Mouse (Mus musculus): Measurements from ENCODE around the gene Jazf1.

Gene Jazf1

GRCm38 (mm10) chr6:52844741-52845140 lies 223.7 kb downstream of the Jazf1 start:
- ChIA-PET POLR2A (interaction anchor here in 1 of 4 experiments (0.8 kb wide), 1 partner anchor 13 kb away, joined by 3 read pairs; no protein-coding TSS in a partner anchor), CTCF (interaction anchor here in 1 of 4 experiments (3.2 kb wide), 1 partner anchor 75 kb away, joined by 24 read pairs; no protein-coding TSS in a partner anchor)

- POLR2A ChIA-PET: interaction anchor here in 1 of 4 experiments (1.0 kb wide), 1 partner anchor 14 kb away, joined by 3 read pairs; no protein-coding TSS in a partner anchor
- CTCF ChIA-PET: interaction anchor here (0.7 to 3.2 kb wide), 14 partner anchors 8 to 602 kb away, joined by 3 to 24 read pairs (median 4); partner anchors contain the start of gene Hoxa10 (in 1 of the 4)
These were observed 225.4 kb downstream of the Jazf1 start for GRCm38 (mm10) chr6:52843027-52843426.

- ChIA-PET CTCF (interaction anchor here in 3 of 4 experiments (0.7 to 3.2 kb wide), 10 partner anchors 9 to 602 kb away, joined by 3 to 24 read pairs (median 4); partner anchors contain the start of gene Hoxa10 (in 1 of the 3)), POLR2A (interaction anchor here in 1 of 4 experiments (1.0 kb wide), 1 partner anchor 13 kb away, joined by 3 read pairs; no protein-coding TSS in a partner anchor)
These were observed 225.8 kb downstream of the Jazf1 start for GRCm38 (mm10) chr6:52842598-52842997.

GRCm38 (mm10) chr6:52841611-52842010 lies 226.8 kb downstream of the Jazf1 start:
- ChIA-PET CTCF (interaction anchor here in 1 of 4 experiments (0.6 kb wide), 1 partner anchor 130 kb away, joined by 3 read pairs; no protein-coding TSS in a partner anchor), POLR2A (no interaction called here)

GRCm38 (mm10) chr6:52840589-52841044 lies 227.8 kb downstream of the Jazf1 start:
- CTCF ChIA-PET: interaction anchor here in 1 of 4 experiments (1.4 to 6.4 kb wide), 2 partner anchors 43 to 582 kb away, joined by 3 to 45 read pairs; partner anchors contain the start of gene Hoxa13
- POLR2A ChIA-PET: no interaction called here

GRCm38 (mm10) chr6:52838691-52839090 lies 229.7 kb downstream of the Jazf1 start:
- ChIA-PET CTCF (interaction anchor here (0.6 to 6.4 kb wide), 56 partner anchors 9 to 896 kb away, joined by 3 to 45 read pairs (median 3); partner anchors contain the start of genes Hoxa13 (in 1 of the 4) and Tax1bp1 (in 1 of the 4)), POLR2A (interaction anchor here (0.6 to 1.8 kb wide), 10 partner anchors 43 to 582 kb away, joined by 3 to 7 read pairs (median 5); no protein-coding TSS in a partner anchor)

- ChIA-PET CTCF (interaction anchor here (0.6 to 6.4 kb wide), 11 partner anchors 8 to 581 kb away, joined by 3 to 45 read pairs (median 4); partner anchors contain the start of gene Hoxa13 (in 1 of the 4)), POLR2A (interaction anchor here in 2 of 4 experiments (0.6 to 1.3 kb wide), 4 partner anchors 40 to 578 kb away, joined by 3 to 5 read pairs (median 4); no protein-coding TSS in a partner anchor)
These were observed 230.6 kb downstream of the Jazf1 start for GRCm38 (mm10) chr6:52837792-52838191.

GRCm38 (mm10) chr6:52836201-52836950 lies 232.1 kb downstream of the Jazf1 start:
- ChIA-PET POLR2A (interaction anchor here (0.6 to 1.6 kb wide), 13 partner anchors 9 to 527 kb away, joined by 3 to 5 read pairs (median 3); partner anchors contain the start of gene Tax1bp1 (in 1 of the 4)), CTCF (interaction anchor here in 3 of 4 experiments (0.6 to 6.4 kb wide), 9 partner anchors 11 to 585 kb away, joined by 3 to 45 read pairs (median 3); partner anchors contain the start of gene Hoxa13 (in 1 of the 3))

- POLR2A ChIA-PET: interaction anchor here in 1 of 4 experiments (1.7 kb wide), 1 partner anchor 9 kb away, joined by 5 read pairs; no protein-coding TSS in a partner anchor
These were observed 240.6 kb downstream of the Jazf1 start for GRCm38 (mm10) chr6:52827752-52828277.

GRCm38 (mm10) chr6:52825535-52825934 lies 242.9 kb downstream of the Jazf1 start:
- CTCF ChIA-PET: interaction anchor here in 3 of 4 experiments (0.6 to 1.4 kb wide), 5 partner anchors 13 to 569 kb away, joined by 3 to 12 read pairs (median 3); no protein-coding TSS in a partner anchor

More at GRCm38 (mm10) chr6:52827752-52828277, 240.6 kb downstream of the Jazf1 start:
- CTCF ChIA-PET: interaction anchor here in 1 of 4 experiments (0.6 kb wide), 1 partner anchor 567 kb away, joined by 3 read pairs; the partner anchor contains the start of gene Hoxa13

GRCm38 (mm10) chr6:52824977-52825482 lies 243.4 kb downstream of the Jazf1 start:
- ChIA-PET POLR2A (interaction anchor here in 3 of 4 experiments (0.6 to 1.4 kb wide), 9 partner anchors 9 to 551 kb away, joined by 3 to 5 read pairs (median 3); partner anchors contain the start of genes Hibadh (in 1 of the 3) and Tax1bp1 (in 1 of the 3)), CTCF (interaction anchor here in 2 of 4 experiments (1.2 to 1.4 kb wide), 4 partner anchors 14 to 568 kb away, joined by 3 to 4 read pairs (median 3); no protein-coding TSS in a partner anchor)

More at GRCm38 (mm10) chr6:52825535-52825934, 242.9 kb downstream of the Jazf1 start:
- POLR2A ChIA-PET: interaction anchor here in 2 of 4 experiments (0.6 to 1.5 kb wide), 6 partner anchors 9 to 112 kb away, joined by 3 to 5 read pairs (median 4); partner anchors contain the start of gene Tax1bp1 (in 1 of the 2)

- ChIA-PET CTCF (interaction anchor here in 2 of 4 experiments (0.7 to 1.4 kb wide), 6 partner anchors 13 to 566 kb away, joined by 3 to 4 read pairs (median 3); no protein-coding TSS in a partner anchor), POLR2A (interaction anchor here in 1 of 4 experiments (0.7 to 0.9 kb wide), 2 partner anchors 10 to 33 kb away, joined by 3 to 4 read pairs; no protein-coding TSS in a partner anchor)
These were observed 245.4 kb downstream of the Jazf1 start for GRCm38 (mm10) chr6:52823064-52823463.

GRCm38 (mm10) chr6:52822625-52823024 lies 245.8 kb downstream of the Jazf1 start:
- ChIA-PET POLR2A (interaction anchor here in 1 of 4 experiments (0.6 to 0.9 kb wide), 3 partner anchors 10 to 509 kb away, joined by 3 to 4 read pairs (median 3); partner anchors contain the start of gene Evx1), CTCF (interaction anchor here in 2 of 4 experiments (0.7 to 1.4 kb wide), 7 partner anchors 14 to 566 kb away, joined by 3 to 4 read pairs (median 3); no protein-coding TSS in a partner anchor)

GRCm38 (mm10) chr6:52819353-52819752 lies 249.1 kb downstream of the Jazf1 start:
- ChIA-PET CTCF (interaction anchor here in 3 of 4 experiments (0.6 to 1.2 kb wide), 9 partner anchors 10 to 545 kb away, joined by 3 to 5 read pairs (median 3); no protein-coding TSS in a partner anchor), POLR2A (interaction anchor here in 1 of 4 experiments (1.1 kb wide), 2 partner anchors 14 to 17 kb away, joined by 3 read pairs; no protein-coding TSS in a partner anchor)

- ChIA-PET CTCF (no interaction called here), POLR2A (interaction anchor here in 1 of 4 experiments (1.1 kb wide), 1 partner anchor 16 kb away, joined by 3 read pairs; no protein-coding TSS in a partner anchor)
These were observed 250.4 kb downstream of the Jazf1 start for GRCm38 (mm10) chr6:52818041-52818440.

- CTCF ChIA-PET: no interaction called here
These were observed 251.1 kb downstream of the Jazf1 start for GRCm38 (mm10) chr6:52817203-52817874.

More at GRCm38 (mm10) chr6:52817203-52817874, 251.1 kb downstream of the Jazf1 start:
- POLR2A ChIA-PET: interaction anchor here in 1 of 4 experiments (1.1 kb wide), 1 partner anchor 8 kb away, joined by 4 read pairs; no protein-coding TSS in a partner anchor
